Mouse (Mus musculus): ENCODE results near the gene Gm5072.
"Not testable (repeated sequence)": the region's sequence is repeated elsewhere in the genome, so short reads cannot be mapped to it uniquely, and the experiment has no call there.

The Gm5072 gene

GRCm38 (mm10) chrX:91392200-91392599 is at the start of gene Gm5072:
Gene Gm5072 (plus strand): TSS chrX:91392500.
- DNase-seq (ENCODE audit: low spot score) = not testable (repeated sequence)

All from testis, postnatal 10 days (tissue).